Mouse (Mus musculus) liver, adult (tissue): ENCODE results near the gene Casp2.

ENCODE experiments used
- GATA4 ChIP-seq: IDR thresholded peaks from 2 replicates; pipeline ENCODE4 v1.6.1; 2014; ENCODE audit warnings: mild to moderate bottlenecking, low read length; ENCODE audit not compliant: insufficient replicate concordance

Casp2 gene

GRCm38 (mm10) chr6:42318293-42318692 lies 53.5 kb downstream of the Casp2 start:
- no peak for TF ChIP-seq GATA4

- no peak for TF ChIP-seq GATA4
These were observed 58.7 kb downstream of the Casp2 start for GRCm38 (mm10) chr6:42323371-42324066.

GRCm38 (mm10) chr6:42324067-42324481 lies 59.3 kb downstream of the Casp2 start:
- TF ChIP-seq GATA4: no peak

DNA sequence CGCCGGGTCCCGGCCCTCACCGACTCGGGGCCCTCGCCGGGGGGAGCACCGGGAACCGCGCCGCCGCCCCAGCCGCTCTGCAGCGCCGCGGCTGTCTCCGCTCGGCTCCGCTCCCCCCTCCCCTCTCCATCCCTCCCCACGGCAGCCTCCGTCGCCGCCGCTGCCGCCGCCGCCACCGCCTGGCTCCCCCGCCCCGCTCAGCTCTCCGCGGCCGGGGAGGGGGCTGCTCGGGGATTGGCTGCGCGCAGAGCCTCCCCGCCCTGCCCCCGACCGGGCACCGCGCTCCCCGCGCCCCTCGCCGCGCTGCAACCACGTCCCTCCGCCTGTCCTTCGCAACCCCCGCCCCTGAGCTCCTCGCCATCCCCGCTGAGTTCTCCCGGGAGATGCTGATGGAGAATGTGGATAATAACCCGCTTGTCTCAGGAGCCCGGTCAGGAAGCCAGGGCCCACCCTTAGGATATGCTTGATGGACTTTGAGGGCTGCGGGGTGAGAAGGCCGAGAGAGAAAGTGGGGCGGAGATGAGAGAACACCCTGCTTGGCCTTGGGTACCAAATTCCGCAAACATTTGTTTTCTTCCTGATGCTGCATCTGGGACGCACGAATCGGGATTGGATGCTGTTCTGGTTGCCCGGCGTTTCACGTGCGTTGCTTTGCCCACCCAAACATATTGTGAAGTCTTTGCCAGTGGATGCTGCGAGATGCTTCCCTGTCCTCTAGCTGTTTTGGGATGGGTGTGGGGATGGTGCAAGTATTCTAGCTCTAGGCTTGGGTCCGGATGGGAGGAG lies 59.9 kb downstream of the Casp2 start, which contains the start of gene Fam131b:
TSS of gene Fam131b (minus strand) at position 162 of the 786 bp plus-strand sequence.
- TF ChIP-seq GATA4: no peak

GRCm38 (mm10) chr6:42325268-42325609 lies 60.5 kb downstream of the Casp2 start:
- TF ChIP-seq GATA4: no peak

- no peak for TF ChIP-seq GATA4
These were observed 61.7 kb downstream of the Casp2 start for GRCm38 (mm10) chr6:42326509-42326908.

- TF ChIP-seq GATA4: no peak
These were observed 64.0 kb downstream of the Casp2 start for GRCm38 (mm10) chr6:42328757-42329156.

- no peak for TF ChIP-seq GATA4
These were observed 65.4 kb downstream of the Casp2 start for GRCm38 (mm10) chr6:42330216-42330615.

DNA sequence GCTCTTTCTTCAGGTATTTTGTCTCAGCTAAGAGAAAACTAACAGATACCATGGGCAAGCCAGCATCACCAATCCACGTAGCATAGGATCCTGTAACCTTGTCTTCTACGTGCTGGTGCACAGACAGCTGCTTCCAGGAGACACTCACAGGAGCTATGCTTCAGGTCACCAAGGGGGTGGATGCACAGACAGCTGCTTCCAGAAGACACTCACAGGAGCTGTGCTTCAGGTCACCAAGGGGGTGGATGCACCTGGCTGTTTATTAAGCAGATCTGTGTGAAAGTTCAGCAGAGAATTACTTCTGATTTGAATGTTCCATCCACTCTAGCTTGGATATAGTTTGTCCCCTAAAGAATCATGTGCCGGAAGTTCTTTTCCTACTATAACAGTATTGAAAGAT lies 66.2 kb downstream of the Casp2 start:
- TF ChIP-seq GATA4: no peak
